11 mouse cellular contexts compared by ENCODE assay signal in genomic region chr9:107325904-107326303, GRCm38 (mm10). TPM values are rescaled to one million over a fixed set of nuclear protein-coding genes. Genes with fewer than 3 reads are reported as not detected.
DNase-seq lines count a peak whose midpoint lies in the region; ATAC-seq lines count a peak whose summit lies in the region.
"Had no signal": no experiment of that assay in that cellular context is flagged by ENCODE, and none has a peak within 500 bp of the region (broad histone marks: within the 10 kb centered on the region; RNA-seq: fewer than 3 reads in every experiment).

No protein-coding gene starts in this region.

- H3K9ac ChIP-seq in kidney, embryonic 15.5 days: no peak overlapping the region
- H3K9ac ChIP-seq in kidney, embryonic 16.5 days (replicated peaks; ENCODE audit: low read length): no peak overlapping the region
- H3K9ac ChIP-seq: liver, postnatal 0 days had no signal

- H3K27me3 ChIP-seq in kidney, embryonic 15.5 days: no peaks in the 10 kb centered on the region
- H3K27me3 ChIP-seq in kidney, embryonic 16.5 days (ENCODE audit: insufficient read depth, low read length): no peaks in the 10 kb centered on the region

- H3K27ac ChIP-seq in kidney, embryonic 15.5 days: no peak overlapping the region
- H3K27ac ChIP-seq in kidney, embryonic 16.5 days (ENCODE audit: low read length): 0 out of 2 replicates have a peak overlapping the region, but pooled peaks have one; percentile 9

- H3K4me1 ChIP-seq in kidney, embryonic 15.5 days: peaks cover 21% of the 10 kb centered on the region
- peaks cover 19% of the 10 kb centered on the region for H3K4me1 ChIP-seq in kidney, embryonic 16.5 days (ENCODE audit: insufficient read depth, low read length)

- no peak overlapping the region for H3K4me3 ChIP-seq in kidney, embryonic 15.5 days (replicated peaks)
- H3K4me3 ChIP-seq in kidney, embryonic 16.5 days (ENCODE audit: low read length): no peak overlapping the region

- ATAC-seq in kidney, embryonic 15.5 days (replicated peaks; ENCODE audit: low FRiP score): no peak
- ATAC-seq in kidney, embryonic 16.5 days (ENCODE audit: low FRiP score, low TSS enrichment): no peak
- peak; percentile 53; the same call in 1 of the 2 replicates for ATAC-seq in megakaryocyte-erythroid progenitor cell, adult 5-6 weeks (replicated peaks; ENCODE audit: low FRiP score, low TSS enrichment, poor library complexity, severe bottlenecking)
- ATAC-seq in erythroblast, adult 5-6 weeks (replicated peaks; ENCODE audit: low FRiP score, poor library complexity, severe bottlenecking): no peak
- ATAC-seq: liver, postnatal 0 days had no signal

- 78% methylated on average over 7 of the region's 7 CpGs for WGBS in kidney, embryonic 15.5 days
- WGBS in kidney, embryonic 16.5 days: 79% methylated on average over 7 of the region's 7 CpGs

- H3K9me3 ChIP-seq in kidney, embryonic 15.5 days (replicated peaks): no peaks in the 10 kb centered on the region
- no peaks in the 10 kb centered on the region for H3K9me3 ChIP-seq in kidney, embryonic 16.5 days (ENCODE audit: low read length)

- H3K36me3 ChIP-seq in kidney, embryonic 15.5 days: peaks cover 18% of the 10 kb centered on the region; the same call in 1 of the 2 replicates
- H3K36me3 ChIP-seq in kidney, embryonic 16.5 days (ENCODE audit: insufficient read depth, low read length): no peaks in the 10 kb centered on the region

- no peak overlapping the region for H3K4me2 ChIP-seq in kidney, embryonic 15.5 days
- no peak overlapping the region for H3K4me2 ChIP-seq in kidney, embryonic 16.5 days (replicated peaks; ENCODE audit: low read depth, low read length)

- DNase-seq in adrenal gland, postnatal 10 days: peak; percentile 57
- no peak for DNase-seq in adrenal gland, postnatal 25 days
- peak; percentile 61 to 68 for DNase-seq in kidney, adult 8-10 months
- no peak for DNase-seq in right cerebral cortex, postnatal 4 days
- DNase-seq: cerebellum, adult 11-12 months; liver, postnatal 0 days; midbrain, embryonic 14.5 days had no signal

RNA-seq across cellular contexts. Expression of gene Hemk1, which starts 12.2 kb away (rescaled TPM):
- total RNA-seq in adrenal gland, postnatal 10 days (2021): 10 to 100 TPM; 24.1 to 33.5 TPM
- 21.9 and 23.0 TPM in 2 replicates for total RNA-seq in adrenal gland, postnatal 25 days (2021)
- 10.9 and 11.8 TPM in 2 replicates for polyA plus RNA-seq in kidney, embryonic 15.5 days (2015; fragmentation: Nextera tagmentation; extraction: Ambion mirVana)
- 12.6 and 13.2 TPM in 2 replicates for polyA plus RNA-seq in kidney, embryonic 16.5 days (2015; fragmentation: Nextera tagmentation; extraction: Ambion mirVana)
- total RNA-seq in megakaryocyte-erythroid progenitor cell, adult 5-6 weeks (2014; fragmentation: Nextera tagmentation): 5.8 and 18.8 TPM in 2 replicates
- 4.9 and 9.0 TPM in 2 replicates for total RNA-seq in megakaryocyte-erythroid progenitor cell, adult 5-6 weeks (2017)
- 2.7 TPM in 1 of 2 replicates, not detected in the other for total RNA-seq in erythroblast, adult 5-6 weeks (2015; ENCODE audit: low replicate concordance)
- 0.94 and 5.2 TPM in 2 replicates for total RNA-seq in erythroblast, adult 5-6 weeks (2017; ENCODE audit: low replicate concordance)

RNA-seq across cellular contexts. Expression of gene 6430571L13Rik, which starts 14.5 kb away (rescaled TPM):
- 10 to 100 TPM in 1 of 2 experiments, 1 to 10 TPM in 1; 4.0 to 10.9 TPM for total RNA-seq in adrenal gland, postnatal 10 days (2021)
- 1.4 and 1.5 TPM in 2 replicates for total RNA-seq in adrenal gland, postnatal 25 days (2021)
- polyA plus RNA-seq in kidney, embryonic 15.5 days (2015; fragmentation: Nextera tagmentation; extraction: Ambion mirVana): 0.81 and 0.90 TPM in 2 replicates
- polyA plus RNA-seq in kidney, embryonic 16.5 days (2015; fragmentation: Nextera tagmentation; extraction: Ambion mirVana): 0.82 and 1.2 TPM in 2 replicates
- total RNA-seq in megakaryocyte-erythroid progenitor cell, adult 5-6 weeks (2014; fragmentation: Nextera tagmentation): not detected in 2 replicates
- total RNA-seq in megakaryocyte-erythroid progenitor cell, adult 5-6 weeks (2017): 0.47 TPM in 1 of 2 replicates, not detected in the other
- not detected in 2 replicates for total RNA-seq in erythroblast, adult 5-6 weeks (2015; ENCODE audit: low replicate concordance)
- total RNA-seq in erythroblast, adult 5-6 weeks (2017; ENCODE audit: low replicate concordance): not detected in 2 replicates

RNA-seq across cellular contexts. Expression of gene Cish, which starts 30.1 kb away (rescaled TPM):
- 10 to 100 TPM; 36.9 to 45.3 TPM for total RNA-seq in adrenal gland, postnatal 10 days (2021)
- total RNA-seq in adrenal gland, postnatal 25 days (2021): 8.1 and 14.9 TPM in 2 replicates
- 11.1 and 14.1 TPM in 2 replicates for polyA plus RNA-seq in kidney, embryonic 15.5 days (2015; fragmentation: Nextera tagmentation; extraction: Ambion mirVana)
- 19.5 and 19.9 TPM in 2 replicates for polyA plus RNA-seq in kidney, embryonic 16.5 days (2015; fragmentation: Nextera tagmentation; extraction: Ambion mirVana)
- total RNA-seq in megakaryocyte-erythroid progenitor cell, adult 5-6 weeks (2014; fragmentation: Nextera tagmentation): 2.9 and 9.3 TPM in 2 replicates
- 1.2 and 1.6 TPM in 2 replicates for total RNA-seq in megakaryocyte-erythroid progenitor cell, adult 5-6 weeks (2017)
- total RNA-seq in erythroblast, adult 5-6 weeks (2015; ENCODE audit: low replicate concordance): 2.1 and 7.9 TPM in 2 replicates
- 2.0 and 4.7 TPM in 2 replicates for total RNA-seq in erythroblast, adult 5-6 weeks (2017; ENCODE audit: low replicate concordance)

RNA-seq across cellular contexts. Expression of gene Mapkapk3, which starts 36.2 kb away (rescaled TPM):
- total RNA-seq in adrenal gland, postnatal 10 days (2021): 10 to 100 TPM; 28.6 to 29.5 TPM
- 56.8 and 57.8 TPM in 2 replicates for total RNA-seq in adrenal gland, postnatal 25 days (2021)
- polyA plus RNA-seq in kidney, embryonic 15.5 days (2015; fragmentation: Nextera tagmentation; extraction: Ambion mirVana): 7.8 and 8.3 TPM in 2 replicates
- polyA plus RNA-seq in kidney, embryonic 16.5 days (2015; fragmentation: Nextera tagmentation; extraction: Ambion mirVana): 9.4 and 11.3 TPM in 2 replicates
- 26.8 and 34.0 TPM in 2 replicates for total RNA-seq in megakaryocyte-erythroid progenitor cell, adult 5-6 weeks (2014; fragmentation: Nextera tagmentation)
- 26.9 and 31.6 TPM in 2 replicates for total RNA-seq in megakaryocyte-erythroid progenitor cell, adult 5-6 weeks (2017)
- total RNA-seq in erythroblast, adult 5-6 weeks (2015; ENCODE audit: low replicate concordance): 10.8 and 25.3 TPM in 2 replicates
- 25.1 and 41.4 TPM in 2 replicates for total RNA-seq in erythroblast, adult 5-6 weeks (2017; ENCODE audit: low replicate concordance)

Comparison
In these comparisons a context has a peak if more than half of its experiments do, and no peak if none do; other contexts are left out.
1. DNase-seq: peak in adrenal gland, postnatal 10 days (single experiment) and kidney, adult 8-10 months (2 of 2); none in adrenal gland, postnatal 25 days (single experiment) and right cerebral cortex, postnatal 4 days (single experiment).